Mouse (Mus musculus) testis, adult 10 weeks (tissue): ENCODE measurements around the gene Grn. TPM values are rescaled to one million over a fixed set of nuclear protein-coding genes. Genes with fewer than 3 reads are reported as not detected.

ENCODE experiments used
- polyA plus RNA-seq: library from polyadenylated mRNA; stranded (reverse); fragments of 350-450 nt; fragmentation: Illumina TruSeq; extraction: RNeasy Lipid Tissue Mini Kit (QIAGEN cat#74804); gene quantifications from one replicate; pipeline ENCODE4 v1.2.3, GENCODE M21; 2014; ENCODE audit warnings: low read depth, low replicate concordance

The Grn gene
- polyA plus RNA-seq = 1.5 TPM

DNA sequence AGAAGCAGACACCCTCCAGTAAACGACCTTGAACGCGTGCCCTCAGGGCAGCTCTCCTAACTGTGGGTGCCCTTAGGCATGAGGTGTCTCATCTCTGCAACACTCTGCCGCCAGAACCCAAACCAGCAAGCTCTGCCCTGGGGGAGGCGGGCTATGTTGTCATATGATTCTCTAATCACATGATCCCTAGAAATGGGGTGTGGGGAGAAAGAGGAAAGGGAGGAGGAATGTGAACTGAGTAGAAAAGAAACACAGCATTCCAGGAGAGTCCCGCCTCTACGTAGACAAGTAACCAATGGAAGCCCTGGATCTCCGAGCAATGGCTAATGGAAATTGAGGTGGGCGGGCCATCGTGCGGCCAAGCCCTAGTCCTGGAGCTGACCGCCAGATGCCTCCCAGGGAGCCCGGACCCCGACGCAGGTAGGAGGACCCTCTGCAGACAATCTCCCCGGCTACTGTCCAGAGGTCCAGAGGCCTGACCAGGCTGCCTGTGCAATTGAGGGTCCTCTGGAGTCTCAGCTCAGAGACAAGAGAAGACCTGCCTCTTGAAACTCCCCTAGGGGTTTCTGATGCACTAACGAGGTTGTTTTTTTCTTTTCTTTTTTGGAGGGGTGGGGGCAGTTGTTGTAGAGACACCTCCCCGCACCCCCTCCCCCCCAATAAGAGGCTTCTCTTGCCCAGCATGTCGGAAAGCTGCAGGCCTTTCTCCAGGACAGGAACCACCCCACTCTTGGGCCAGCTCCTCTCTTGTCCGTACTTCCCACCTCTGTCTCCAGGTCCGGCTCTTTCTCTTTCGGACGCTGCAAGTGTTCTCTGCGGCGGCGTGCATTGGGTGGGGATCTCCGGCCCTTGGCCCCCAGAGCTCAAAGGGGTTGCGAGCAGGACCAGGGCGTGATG lies at the start of gene Grn:
Grn (plus strand) TSS at position 195 of the 897 bp plus-strand sequence.

GRCm38 (mm10) chr11:102393238-102393634 lies 36.9 kb upstream of the Grn start, which contains the start of gene Rundc3a:
TSS of gene Rundc3a (plus strand) at chr11:102393403.

DNA sequence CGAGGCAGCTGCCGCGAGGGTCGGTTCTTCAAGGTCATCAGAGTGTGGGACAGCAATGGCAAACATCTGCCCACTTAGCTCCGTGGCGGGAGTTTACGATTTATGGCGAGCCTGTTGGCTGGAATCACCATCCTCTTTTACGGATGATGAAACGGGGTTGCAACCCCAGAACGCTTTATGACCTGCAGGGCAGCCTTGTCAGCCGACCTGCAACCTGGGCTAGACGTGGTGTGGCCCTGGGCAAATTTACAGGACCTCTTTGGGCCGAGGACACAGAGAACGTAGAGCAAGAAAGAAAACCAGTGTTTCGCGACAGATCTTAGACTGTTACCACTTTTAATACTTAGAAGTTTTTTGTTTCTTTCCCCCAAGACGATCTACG lies 22.3 kb upstream of the Grn start, which contains the start of gene Slc25a39:
Slc25a39 (minus strand) TSS at position 113 of the 382 bp plus-strand sequence.

DNA sequence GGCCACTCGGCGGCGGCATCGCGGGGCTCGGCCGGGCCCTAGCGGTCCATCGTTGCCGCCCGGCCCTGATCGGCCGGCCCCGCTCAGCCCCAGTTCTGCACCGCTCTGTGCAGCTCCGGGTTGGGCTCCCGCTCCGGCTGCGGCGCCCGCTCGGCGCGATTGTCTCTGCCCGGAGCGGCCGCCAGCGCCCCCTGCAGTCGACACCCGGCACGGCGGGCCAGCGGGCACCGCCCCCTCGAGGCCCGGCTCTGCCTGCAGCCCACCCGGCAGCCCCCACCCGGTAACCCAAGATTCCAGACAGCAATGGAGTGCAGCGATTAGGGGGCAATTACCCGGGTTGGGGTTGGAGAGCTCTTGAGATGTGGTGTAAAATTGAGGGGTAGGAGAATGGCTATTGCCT lies 17.4 kb downstream of the Grn start, which contains the start of gene Fam171a2:
Fam171a2 (minus strand) TSS at position 186 of the 400 bp plus-strand sequence.

DNA sequence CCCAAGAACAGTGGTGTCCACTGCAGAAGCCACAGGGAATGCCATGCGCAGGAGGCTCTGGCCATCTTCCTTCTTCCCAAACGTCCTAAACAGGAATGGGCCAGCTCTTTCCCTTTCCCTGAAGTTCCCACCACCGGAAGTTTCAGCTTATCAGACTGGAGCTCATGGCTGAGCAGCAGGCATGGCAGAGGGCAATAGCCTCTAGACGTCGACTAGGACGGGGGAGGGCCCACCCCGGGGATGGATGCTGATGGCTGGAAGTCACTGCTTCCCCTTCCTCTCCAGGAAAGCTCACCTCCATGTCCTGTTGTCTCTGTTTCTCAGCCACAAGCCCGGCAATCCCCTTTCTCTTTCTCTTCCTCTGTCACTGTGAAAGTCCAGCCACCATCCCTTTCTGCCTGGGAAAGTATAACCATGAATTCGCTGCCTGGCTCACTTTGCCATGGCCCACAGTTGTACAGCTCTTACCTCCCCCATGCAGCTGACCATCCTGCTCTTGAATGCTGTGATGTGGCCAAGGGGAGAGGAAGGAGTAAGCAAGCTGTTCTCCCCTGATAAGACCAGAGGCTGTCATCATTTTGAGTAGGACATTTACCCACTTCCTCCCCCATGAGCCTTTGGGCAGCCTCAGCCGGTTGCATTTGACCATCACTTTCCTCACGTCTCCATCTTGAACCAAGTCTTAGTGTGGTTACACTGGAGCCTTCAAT lies 39.7 kb downstream of the Grn start, which contains the start of gene Itga2b:
Itga2b (minus strand) TSS at position 475 of the 710 bp plus-strand sequence.

Other genes with a start within 250 kb of the Grn start
- 75.9 TPM for gene Lsm12, start 245.0 kb upstream of the Grn start, polyA plus RNA-seq
- 7.8 TPM for gene G6pc3, start 240.7 kb upstream of the Grn start, polyA plus RNA-seq
- 0.43 TPM for gene Hdac5, start 200.1 kb upstream of the Grn start, polyA plus RNA-seq
- 2.6 TPM for gene BC030867, start 181.4 kb upstream of the Grn start, polyA plus RNA-seq
- gene Asb16, start 161.6 kb upstream of the Grn start, polyA plus RNA-seq = 0.07 TPM
- 6.2 TPM for gene Tmub2, start 145.4 kb upstream of the Grn start, polyA plus RNA-seq
- 3.8 TPM for gene Atxn7l3, start 133.7 kb upstream of the Grn start, polyA plus RNA-seq
- gene Ubtf, start 110.6 kb upstream of the Grn start, polyA plus RNA-seq = 10.9 TPM
- gene Slc4a1, start 64.1 kb upstream of the Grn start, polyA plus RNA-seq = 0.04 TPM
- 0.38 TPM for gene Rundc3a, start 36.9 kb upstream of the Grn start, polyA plus RNA-seq
- 62.6 TPM for gene Slc25a39, start 22.4 kb upstream of the Grn start, polyA plus RNA-seq
- not detected for gene Fam171a2, start 17.4 kb downstream of the Grn start, polyA plus RNA-seq
- not detected for gene Itga2b, start 39.8 kb downstream of the Grn start, polyA plus RNA-seq
- gene Gpatch8, start 126.1 kb downstream of the Grn start, polyA plus RNA-seq = 20.4 TPM
- 0.49 TPM for gene Gm11627, start 149.1 kb downstream of the Grn start, polyA plus RNA-seq
- gene Fzd2, start 174.1 kb downstream of the Grn start, polyA plus RNA-seq = 0.32 TPM
- 295 TPM for gene Meioc, start 233.4 kb downstream of the Grn start, polyA plus RNA-seq